Mouse (Mus musculus) urinary bladder, postnatal 10 days (tissue): ENCODE results near the gene Rnh1.
A peak's percentile ranks its signal among the peaks of the same experiment; 100 is the strongest.

Source experiments
- DNase-seq: peaks from one replicate; pipeline ENCODE4 v3.0.0; 2022; ENCODE audit warnings: low spot score

The Rnh1 gene

GRCm38 (mm10) chr7:141164850-141165249, 7.8 kb downstream of the Rnh1 start:
- no peak for DNase-seq

- no peak for DNase-seq
Observed at GRCm38 (mm10) chr7:141164397-141164796, 8.3 kb downstream of the Rnh1 start.

- no peak for DNase-seq
Observed at GRCm38 (mm10) chr7:141155362-141155761, 17.3 kb downstream of the Rnh1 start.

GRCm38 (mm10) chr7:141148639-141149038, 24.0 kb downstream of the Rnh1 start:
- DNase-seq: no peak

GRCm38 (mm10) chr7:141147044-141147443, 25.6 kb downstream of the Rnh1 start:
- no peak for DNase-seq

GRCm38 (mm10) chr7:141146043-141146595, 26.5 kb downstream of the Rnh1 start:
- no peak for DNase-seq

- no peak for DNase-seq
Observed at GRCm38 (mm10) chr7:141145403-141145802, 27.3 kb downstream of the Rnh1 start.

- no peak for DNase-seq
Observed at GRCm38 (mm10) chr7:141144650-141145049, 28.0 kb downstream of the Rnh1 start.

GRCm38 (mm10) chr7:141143861-141144260, 28.8 kb downstream of the Rnh1 start:
- DNase-seq: no peak

- DNase-seq: no peak
Observed at GRCm38 (mm10) chr7:141143112-141143511, 29.5 kb downstream of the Rnh1 start.

GRCm38 (mm10) chr7:141141326-141141725, 31.3 kb downstream of the Rnh1 start:
- no peak for DNase-seq

GRCm38 (mm10) chr7:141131904-141132755, 40.5 kb downstream of the Rnh1 start:
- DNase-seq: no peak

- DNase-seq: peak; percentile 55
Observed at GRCm38 (mm10) chr7:141131024-141131820, 41.4 kb downstream of the Rnh1 start.

- DNase-seq: no peak
Observed at GRCm38 (mm10) chr7:141123517-141123856, 49.2 kb downstream of the Rnh1 start.

- DNase-seq: peak; percentile 61
Observed at GRCm38 (mm10) chr7:141122689-141123516, 49.8 kb downstream of the Rnh1 start.

GRCm38 (mm10) chr7:141122245-141122644, 50.4 kb downstream of the Rnh1 start, which contains the start of gene Ptdss2:
Gene Ptdss2 (plus strand): TSS chr7:141122382.
- DNase-seq: no peak

- no peak for DNase-seq
Observed at GRCm38 (mm10) chr7:141121051-141121531, 51.6 kb downstream of the Rnh1 start.

GRCm38 (mm10) chr7:141120605-141121004, 52.1 kb downstream of the Rnh1 start:
- no peak for DNase-seq

- DNase-seq: no peak
Observed at GRCm38 (mm10) chr7:141119487-141119886, 53.2 kb downstream of the Rnh1 start.

- no peak for DNase-seq
Observed at GRCm38 (mm10) chr7:141117636-141118035, 55.0 kb downstream of the Rnh1 start, which contains the start of gene Ano9. Gene Ano9 (minus strand): TSS chr7:141117806.

GRCm38 (mm10) chr7:141115874-141116273, 56.8 kb downstream of the Rnh1 start:
- no peak for DNase-seq
